Mouse (Mus musculus): ENCODE results near the gene Nudt8. TPM values are rescaled to one million over a fixed set of nuclear protein-coding genes. Genes with fewer than 3 reads are reported as not detected.

The Nudt8 gene
- polyA plus RNA-seq, 1 experiment from 2014 or later = 35.1 TPM

- ChIA-PET POLR2A (interaction anchor here (1.6 kb wide), 1 partner anchor 14 kb away, joined by 5 read pairs; no protein-coding TSS in a partner anchor), CTCF (interaction anchor here (1.3 to 4.8 kb wide), 3 partner anchors 10 to 46 kb away, joined by 3 to 33 read pairs (median 4); partner anchors contain the start of gene Acy3)
- H3K27me3 ChIP-seq = peaks cover 21% of the 10 kb centered on the region
- no peak for TF ChIP-seq CTCF (IDR thresholded peaks at IDR 0.05)
- ATAC-seq (no peak), DNase-seq (ENCODE audit: low read depth, low spot score) (no peak)
- in situ Hi-C loops (cut with MboI; ENCODE audit: low pct_unique_long_range_greater_than_20kb) = no loop called here
Measured at GRCm38 (mm10) chr19:3996747-3997146, 3.6 kb upstream of the Nudt8 start.

- no peak for TF ChIP-seq CTCF (IDR thresholded peaks at IDR 0.05)
- in situ Hi-C loops (cut with MboI; ENCODE audit: low pct_unique_long_range_greater_than_20kb) = no loop called here
- ChIA-PET CTCF (interaction anchor here (1.0 to 4.8 kb wide), 3 partner anchors 10 to 45 kb away, joined by 3 to 33 read pairs (median 4); partner anchors contain the start of gene Acy3), POLR2A (no interaction called here)
- no peak for ATAC-seq
- H3K27me3 ChIP-seq = peaks cover 21% of the 10 kb centered on the region
- DNase-seq (ENCODE audit: low read depth, low spot score) = no peak
Measured at GRCm38 (mm10) chr19:3997231-3997630, 3.1 kb upstream of the Nudt8 start.

- CTCF ChIA-PET = interaction anchor here (1.0 to 4.8 kb wide), 4 partner anchors 11 to 44 kb away, joined by 3 to 33 read pairs (median 9); partner anchors contain the start of gene Acy3
- POLR2A ChIA-PET = interaction anchor here (0.9 kb wide), 1 partner anchor 10 kb away, joined by 3 read pairs; no protein-coding TSS in a partner anchor
Measured at GRCm38 (mm10) chr19:3998335-3998734, 2.0 kb upstream of the Nudt8 start.

GRCm38 (mm10) chr19:3999121-3999730 lies 1.2 kb upstream of the Nudt8 start:
- POLR2A ChIA-PET = interaction anchor here (0.9 to 2.9 kb wide), 2 partner anchors 11 to 12 kb away, joined by 3 to 14 read pairs; partner anchors contain the start of gene Ndufv1

More at GRCm38 (mm10) chr19:3998335-3998734, 2.0 kb upstream of the Nudt8 start:
- DNase-seq (ENCODE audit: low read depth, low spot score) (no peak), ATAC-seq (no peak)
- H3K27me3 ChIP-seq = peaks cover 17% of the 10 kb centered on the region
- TF ChIP-seq CTCF (IDR thresholded peaks at IDR 0.05) = no peak
- in situ Hi-C loops (cut with MboI; ENCODE audit: low pct_unique_long_range_greater_than_20kb) = no loop called here

GRCm38 (mm10) chr19:4000949-4001525 lies 657 bp downstream of the Nudt8 start:
- no peak for TF ChIP-seq CTCF (IDR thresholded peaks at IDR 0.05)
- CTCF ChIA-PET = interaction anchor here (1.1 to 4.8 kb wide), 9 partner anchors 9 to 54 kb away, joined by 3 to 33 read pairs (median 5); partner anchors contain the start of genes Acy3 and Ndufv1
- in situ Hi-C loops (cut with MboI; ENCODE audit: low pct_unique_long_range_greater_than_20kb) = no loop called here
- POLR2A ChIA-PET = interaction anchor here (2.3 to 2.9 kb wide), 2 partner anchors 10 to 14 kb away, joined by 9 to 14 read pairs; partner anchors contain the start of genes Acy3 and Ndufv1
- H3K27me3 ChIP-seq = no peaks in the 10 kb centered on the region
- DNase-seq (ENCODE audit: low read depth, low spot score) (no peak), ATAC-seq (no peak)

More at GRCm38 (mm10) chr19:3999121-3999730, 1.2 kb upstream of the Nudt8 start:
- in situ Hi-C loops (cut with MboI; ENCODE audit: low pct_unique_long_range_greater_than_20kb) = no loop called here
- peaks cover 11% of the 10 kb centered on the region for H3K27me3 ChIP-seq
- no peak for TF ChIP-seq CTCF (IDR thresholded peaks at IDR 0.05)
- DNase-seq (ENCODE audit: low read depth, low spot score) (no peak), ATAC-seq (no peak)
- CTCF ChIA-PET = interaction anchor here (0.9 to 4.8 kb wide), 10 partner anchors 12 to 52 kb away, joined by 3 to 33 read pairs (median 4); partner anchors contain the start of genes Acy3, Gstp2 and Ndufv1

- POLR2A ChIA-PET = interaction anchor here (2.3 to 2.9 kb wide), 2 partner anchors 10 to 15 kb away, joined by 9 to 14 read pairs; partner anchors contain the start of genes Acy3 and Ndufv1
- no peak for TF ChIP-seq CTCF (IDR thresholded peaks at IDR 0.05)
- ATAC-seq = no peak
- in situ Hi-C loops (cut with MboI; ENCODE audit: low pct_unique_long_range_greater_than_20kb) = no loop called here
- H3K27me3 ChIP-seq = no peaks in the 10 kb centered on the region
- CTCF ChIA-PET = interaction anchor here (1.1 to 4.8 kb wide), 4 partner anchors 11 to 132 kb away, joined by 3 to 33 read pairs (median 7); partner anchors contain the start of genes Acy3 and Ndufv1
- DNase-seq (ENCODE audit: low read depth, low spot score) = no peak
Measured at GRCm38 (mm10) chr19:4001752-4002151, 1.4 kb downstream of the Nudt8 start.

GRCm38 (mm10) chr19:4003112-4003511 lies 2.7 kb downstream of the Nudt8 start, which contains the start of gene Doc2g:
Gene Doc2g (plus strand): TSS chr19:4003313.
- no peaks in the 10 kb centered on the region for H3K27me3 ChIP-seq
- ChIA-PET POLR2A (interaction anchor here (1.2 kb wide), 1 partner anchor 8 kb away, joined by 5 read pairs; no protein-coding TSS in a partner anchor), CTCF (interaction anchor here (0.6 to 2.3 kb wide), 2 partner anchors 10 to 128 kb away, joined by 3 to 9 read pairs; partner anchors contain the start of gene Ndufv1)
- ATAC-seq (no peak), DNase-seq (ENCODE audit: low read depth, low spot score) (no peak)
- no peak for TF ChIP-seq CTCF (IDR thresholded peaks at IDR 0.05)
- in situ Hi-C loops (cut with MboI; ENCODE audit: low pct_unique_long_range_greater_than_20kb) = no loop called here

- no peak for TF ChIP-seq CTCF (IDR thresholded peaks at IDR 0.05)
- no peak for ATAC-seq
Measured at GRCm38 (mm10) chr19:4003641-4004040, 3.3 kb downstream of the Nudt8 start.

GRCm38 (mm10) chr19:4004331-4004730 lies 4.0 kb downstream of the Nudt8 start:
- ChIA-PET CTCF (interaction anchor here (1.3 kb wide), 1 partner anchor 57 kb away, joined by 4 read pairs; no protein-coding TSS in a partner anchor), POLR2A (no interaction called here)
- no peaks in the 10 kb centered on the region for H3K27me3 ChIP-seq
- no peak for DNase-seq (ENCODE audit: low read depth, low spot score)
- no peak for ATAC-seq
- in situ Hi-C loops (cut with MboI; ENCODE audit: low pct_unique_long_range_greater_than_20kb) = no loop called here
- no peak for TF ChIP-seq CTCF (IDR thresholded peaks at IDR 0.05)

More at GRCm38 (mm10) chr19:4003641-4004040, 3.3 kb downstream of the Nudt8 start:
- in situ Hi-C loops (cut with MboI; ENCODE audit: low pct_unique_long_range_greater_than_20kb) = no loop called here
- H3K27me3 ChIP-seq = no peaks in the 10 kb centered on the region
- ChIA-PET CTCF (interaction anchor here (0.6 kb wide), 1 partner anchor 128 kb away, joined by 3 read pairs; no protein-coding TSS in a partner anchor), POLR2A (interaction anchor here (1.2 kb wide), 1 partner anchor 8 kb away, joined by 5 read pairs; no protein-coding TSS in a partner anchor)
- no peak for DNase-seq (ENCODE audit: low read depth, low spot score)

- DNase-seq (ENCODE audit: low read depth, low spot score) (no peak), ATAC-seq (no peak)
- no peak for TF ChIP-seq CTCF (IDR thresholded peaks at IDR 0.05)
- H3K27me3 ChIP-seq = no peaks in the 10 kb centered on the region
- CTCF ChIA-PET = interaction anchor here (1.3 kb wide), 1 partner anchor 58 kb away, joined by 4 read pairs; no protein-coding TSS in a partner anchor
- POLR2A ChIA-PET = interaction anchor here (0.7 kb wide), 1 partner anchor 23 kb away, joined by 3 read pairs; no protein-coding TSS in a partner anchor
- in situ Hi-C loops (cut with MboI; ENCODE audit: low pct_unique_long_range_greater_than_20kb) = no loop called here
Measured at GRCm38 (mm10) chr19:4005091-4005490, 4.7 kb downstream of the Nudt8 start.

Measured in Patski (cell line).